Mouse (Mus musculus): Measurements from ENCODE around the gene 4933415F23Rik. TPM values are rescaled to one million over a fixed set of nuclear protein-coding genes. Genes with fewer than 3 reads are reported as not detected.

4933415F23Rik gene
- not detected for total RNA-seq (2023)

DNA sequence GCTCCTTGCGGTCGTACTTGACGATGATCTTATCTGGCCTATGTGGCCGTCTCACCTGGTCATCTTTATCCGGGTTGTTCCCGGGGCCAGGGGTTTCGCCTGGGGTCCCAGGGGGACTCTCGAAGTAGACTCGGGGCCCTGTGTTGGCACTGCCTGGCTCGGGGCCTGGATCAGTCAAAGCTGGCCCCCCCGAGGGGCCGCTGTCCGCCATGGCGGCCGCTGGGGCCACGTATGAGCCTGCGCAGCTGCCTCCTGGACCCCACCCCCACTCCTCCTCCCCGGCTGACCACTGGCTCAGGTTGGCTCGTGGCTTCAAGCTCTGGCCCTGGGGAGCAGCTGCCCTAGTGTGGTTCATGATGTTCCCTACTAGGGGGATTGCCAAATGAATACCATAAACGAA is at the start of gene 4933415F23Rik:
4933415F23Rik (minus strand) TSS at position 233 of the 400 bp plus-strand sequence.

